Mouse (Mus musculus) stomach, postnatal 0 days (tissue): ENCODE measurements around the gene 1110051M20Rik. TPM values are rescaled to one million over a fixed set of nuclear protein-coding genes. Genes with fewer than 3 reads are reported as not detected.

ENCODE experiments used
- ATAC-seq: fragments of 200-750 bp; cut with Nextera tagmentation; 2 replicates; pipeline ENCODE4 v1.8.0; 2017; ENCODE audit not compliant: low FRiP score, low TSS enrichment
- DNase-seq: peaks from one replicate; pipeline ENCODE4 v3.0.0-alpha.2; 2016; ENCODE audit warnings: low spot score
- H3K27ac ChIP-seq: fragments of 300-500 bp; sonication (generic); replicated peaks from 2 replicates; pipeline ENCODE4 v1.5.1; 2014; ENCODE audit warnings: mild to moderate bottlenecking, control low read depth
- H3K27me3 ChIP-seq: fragments of 300-500 bp; sonication (generic); 2 replicates; pipeline ENCODE4 v1.6.1; 2014; ENCODE audit warnings: low read length; ENCODE audit not compliant: control insufficient read depth, insufficient read depth
- H3K36me3 ChIP-seq: fragments of 300-500 bp; sonication (generic); 2 replicates; pipeline ENCODE4 v1.6.1; 2014; ENCODE audit warnings: low read length, mixed read lengths; ENCODE audit not compliant: control insufficient read depth, insufficient read depth
- H3K4me1 ChIP-seq: fragments of 300-500 bp; sonication (generic); replicated peaks from 2 replicates; pipeline ENCODE4 v1.6.1; 2014; ENCODE audit warnings: antibody characterized with exemption; ENCODE audit not compliant: control insufficient read depth, insufficient read depth
- H3K4me2 ChIP-seq: fragments of 300-500 bp; sonication (generic); replicated peaks from 2 replicates; pipeline ENCODE4 v1.6.1; 2014; ENCODE audit warnings: low read depth, mild to moderate bottlenecking, control low read depth, moderate library complexity
- H3K4me3 ChIP-seq: fragments of 300-500 bp; sonication (generic); 2 replicates; pipeline ENCODE4 v1.5.1; 2014; ENCODE audit warnings: low read depth, low read length, control low read depth
- H3K9ac ChIP-seq: fragments of 300-500 bp; sonication (generic); 2 replicates; pipeline ENCODE4 v1.6.1; 2014; ENCODE audit warnings: mild to moderate bottlenecking, low read length, control low read depth, mixed read lengths
- H3K9me3 ChIP-seq: fragments of 300-500 bp; sonication (generic); 2 replicates; pipeline ENCODE4 v1.6.1; 2016; ENCODE audit warnings: low read length; ENCODE audit not compliant: control insufficient read depth
- CTCF ChIP-seq: IDR thresholded peaks from 2 replicates; pipeline ENCODE4 v1.5.1; 2016; ENCODE audit warnings: antibody characterized with exemption, low read depth, mild to moderate bottlenecking, moderate library complexity
- EP300 ChIP-seq: optimal IDR thresholded peaks from 2 replicates; pipeline ENCODE3; 2016; ENCODE audit warnings: antibody characterized with exemption
- WGBS: fragments of 180-500 bp; shearing (Covaris S2); extraction: QIAGEN DNeasy Blood & Tissue Kit; methylation state at CpG from one replicate; pipeline ENCODE4 v1.1.7; 2014; 5-methylcytosine and 5-hydroxymethylcytosine counted together
- polyA plus RNA-seq: library from polyadenylated mRNA; unstranded; fragments of >200 nt; fragmentation: Nextera tagmentation; extraction: Ambion mirVana; gene quantifications from 2 replicates; pipeline ENCODE4 v1.2.1, GENCODE M21; 2015

Gene 1110051M20Rik
- polyA plus RNA-seq, 1 experiment from 2014 or later: 20.3 TPM

- 13% methylated on average over 7 of the region's 7 CpGs for WGBS
- no peaks in the 10 kb centered on the region for H3K4me1 ChIP-seq
- TF ChIP-seq CTCF (peak; percentile 96), EP300 (no peak)
Observed at GRCm38 (mm10) chr2:91285885-91286505, 158.5 kb downstream of the 1110051M20Rik start.

DNA sequence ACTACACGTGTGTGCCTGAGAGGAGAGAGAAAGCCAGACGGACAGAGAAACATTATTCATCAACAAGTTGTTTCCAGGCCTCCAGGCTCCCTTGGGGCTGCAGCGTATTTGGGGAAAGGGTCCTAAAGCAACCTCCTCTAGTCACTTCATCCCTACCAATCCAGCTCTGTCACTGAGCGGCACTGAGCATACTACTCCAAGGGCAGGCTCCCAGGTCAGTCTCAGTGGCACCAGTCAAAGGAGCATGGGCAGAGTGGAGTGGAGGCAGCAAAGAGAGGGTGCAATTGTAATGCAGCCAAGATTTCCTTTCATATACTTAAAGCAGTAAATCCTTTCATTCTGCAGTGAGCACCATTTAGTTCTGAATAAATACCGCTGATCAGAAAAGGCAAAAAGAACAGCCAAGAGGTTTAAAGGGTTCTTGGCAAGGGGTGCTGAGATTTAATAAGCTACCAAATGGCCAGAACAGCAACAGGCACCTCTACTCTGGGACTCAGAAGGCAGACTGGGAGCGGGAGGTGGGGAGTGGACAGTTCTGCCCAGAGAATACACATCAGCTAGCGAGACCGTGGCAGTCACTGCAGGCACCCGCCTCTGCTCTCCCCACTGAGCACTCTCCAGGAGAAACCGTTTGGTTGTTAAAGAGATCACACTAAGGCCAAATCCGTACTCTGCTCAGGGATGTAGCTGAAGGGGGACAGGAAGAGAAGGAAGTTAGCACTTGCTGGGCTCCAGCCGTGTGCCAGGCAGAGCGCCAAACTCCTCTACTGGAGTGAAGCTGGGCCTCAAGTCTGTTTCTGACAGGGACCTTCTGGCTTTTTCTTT lies 159.9 kb downstream of the 1110051M20Rik start:
- no peaks in the 10 kb centered on the region for H3K4me1 ChIP-seq
- peak overlapping the region; percentile 18; the same call in 1 of the 2 replicates for H3K9ac ChIP-seq
- DNase-seq: no peak
- H3K4me3 ChIP-seq: no peak overlapping the region
- no peaks in the 10 kb centered on the region for H3K9me3 ChIP-seq
- H3K27me3 ChIP-seq: no peaks in the 10 kb centered on the region
- H3K36me3 ChIP-seq: no peaks in the 10 kb centered on the region
- H3K27ac ChIP-seq: 0 out of 2 replicates have a peak overlapping the region, but pooled peaks have one; percentile 40
- no peak for ATAC-seq
- no peak overlapping the region for H3K4me2 ChIP-seq
- TF ChIP-seq EP300: no peak
- TF ChIP-seq CTCF: no peak; the same call in 1 of the 2 replicates
- WGBS: 41% methylated on average over 13 of the region's 13 CpGs

More at GRCm38 (mm10) chr2:91285885-91286505, 158.5 kb downstream of the 1110051M20Rik start:
- no peak for ATAC-seq
- Histone ChIP-seq H3K9me3 (no peaks in the 10 kb centered on the region), H3K27me3 (no peaks in the 10 kb centered on the region), H3K9ac (no peak overlapping the region), H3K27ac (no peak overlapping the region), H3K4me3 (no peak overlapping the region), H3K36me3 (no peaks in the 10 kb centered on the region), H3K4me2 (no peak overlapping the region)
- peak; percentile 87 for DNase-seq

DNA sequence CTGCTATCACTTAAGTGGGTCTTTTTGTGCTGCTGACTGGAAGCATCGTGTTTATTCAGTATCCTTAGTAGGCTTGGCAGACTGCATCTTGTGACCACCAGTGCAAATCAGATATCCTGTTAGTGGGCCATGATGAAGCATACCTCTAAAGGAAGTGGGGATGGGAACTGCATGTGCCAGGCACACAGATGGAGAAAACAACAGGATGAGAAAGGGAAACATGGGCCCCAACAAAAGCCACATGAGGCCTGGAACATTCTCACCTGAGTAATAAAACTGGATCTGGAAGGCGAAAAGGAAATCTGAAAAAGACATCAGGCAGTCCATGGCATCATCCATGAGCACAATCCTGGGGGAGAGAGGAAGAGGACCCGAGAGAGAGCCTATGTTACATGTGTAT lies 160.5 kb downstream of the 1110051M20Rik start:
- TF ChIP-seq EP300 (no peak), CTCF (no peak)
- Histone ChIP-seq H3K9me3 (no peaks in the 10 kb centered on the region), H3K4me2 (no peak overlapping the region), H3K4me3 (no peak overlapping the region), H3K4me1 (no peaks in the 10 kb centered on the region), H3K27me3 (no peaks in the 10 kb centered on the region), H3K27ac (0 out of 2 replicates have a peak overlapping the region, but pooled peaks have one; percentile 40), H3K36me3 (no peaks in the 10 kb centered on the region), H3K9ac (no peak overlapping the region)
- DNase-seq (no peak), ATAC-seq (no peak)
- WGBS: 68% methylated on average over 3 of the region's 3 CpGs

DNA sequence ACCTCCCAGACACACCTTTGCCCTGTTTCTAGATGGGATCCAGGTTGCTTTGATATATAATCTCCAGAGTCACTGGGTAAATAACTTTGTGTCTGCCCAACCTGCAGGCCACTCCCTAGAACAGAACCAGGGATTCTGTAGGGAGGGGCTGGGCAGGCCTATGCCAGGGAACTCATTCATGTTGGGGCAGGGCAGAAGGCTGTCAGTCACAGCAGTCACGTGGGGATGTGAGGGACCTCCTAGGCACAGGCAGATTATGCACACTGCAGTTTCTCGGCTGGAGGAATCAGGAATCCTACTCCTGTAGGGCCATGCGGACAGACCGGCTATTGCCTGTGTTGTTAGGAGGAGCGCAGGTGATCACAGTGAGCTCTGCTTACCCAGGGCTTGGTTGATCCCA lies 163.1 kb downstream of the 1110051M20Rik start:
- DNase-seq (peak; percentile 76), ATAC-seq (peak; percentile 89)
- TF ChIP-seq EP300: no peak
- no peak for TF ChIP-seq CTCF
- Histone ChIP-seq H3K9ac (peak overlapping the region; percentile 18; the same call in 1 of the 2 replicates), H3K36me3 (peaks cover 4% of the 10 kb centered on the region; the same call in 1 of the 2 replicates), H3K27me3 (no peaks in the 10 kb centered on the region), H3K4me2 (no peak overlapping the region), H3K4me3 (no peak overlapping the region), H3K27ac (peak overlapping the region; percentile 19), H3K9me3 (no peaks in the 10 kb centered on the region), H3K4me1 (no peaks in the 10 kb centered on the region)
- WGBS: 43% methylated on average over 5 of the region's 5 CpGs

GRCm38 (mm10) chr2:91279372-91279755 lies 165.1 kb downstream of the 1110051M20Rik start:
- DNase-seq: no peak
- Histone ChIP-seq H3K36me3 (peaks cover 14% of the 10 kb centered on the region), H3K4me1 (no peaks in the 10 kb centered on the region), H3K9me3 (no peaks in the 10 kb centered on the region), H3K9ac (no peak overlapping the region), H3K27ac (peak overlapping the region; percentile 35; the same call in 1 of the 2 replicates), H3K4me2 (no peak overlapping the region), H3K27me3 (no peaks in the 10 kb centered on the region), H3K4me3 (no peak overlapping the region)
- peak; percentile 59 for ATAC-seq
- TF ChIP-seq CTCF (no peak), EP300 (no peak)
- 46% methylated on average over 2 of the region's 2 CpGs for WGBS
